Mouse (Mus musculus): Measurements from ENCODE around the gene Tnfaip1. TPM values are rescaled to one million over a fixed set of nuclear protein-coding genes. Genes with fewer than 3 reads are reported as not detected.

Tnfaip1 gene
- polyA plus RNA-seq, 1 experiment from 2014 or later: 82.2 TPM

- peaks cover 56% of the 10 kb centered on the region for H3K36me3 ChIP-seq
- H3K27ac ChIP-seq: no peak overlapping the region
- H3K4me3 ChIP-seq: no peak overlapping the region
- H3K9ac ChIP-seq: no peak overlapping the region
- H3K27me3 ChIP-seq: no peaks in the 10 kb centered on the region
- no peaks in the 10 kb centered on the region for H3K9me3 ChIP-seq
- no peak overlapping the region for H3K4me2 ChIP-seq (replicated peaks)
- peaks cover 13% of the 10 kb centered on the region for H3K4me1 ChIP-seq
- 61% methylated on average over 2 of the region's 2 CpGs for WGBS
- ATAC-seq (ENCODE audit: insufficient number of reproducible peaks, insufficient read depth, low FRiP score, low TSS enrichment): no peak
Measured at GRCm38 (mm10) chr11:78515549-78516325, 20.4 kb downstream of the Tnfaip1 start.

- Histone ChIP-seq H3K9ac (peak overlapping the region; percentile 96), H3K27me3 (no peaks in the 10 kb centered on the region), H3K4me2 (replicated peaks) (peak overlapping the region; percentile 85), H3K36me3 (peaks cover 37% of the 10 kb centered on the region), H3K4me3 (peak overlapping the region; percentile 88), H3K27ac (no peak overlapping the region), H3K9me3 (no peaks in the 10 kb centered on the region), H3K4me1 (peaks cover 13% of the 10 kb centered on the region)
- ATAC-seq (ENCODE audit: insufficient number of reproducible peaks, insufficient read depth, low FRiP score, low TSS enrichment): no peak
- 82% methylated on average over 3 of the region's 3 CpGs for WGBS
Measured at GRCm38 (mm10) chr11:78513106-78513790, 22.9 kb downstream of the Tnfaip1 start.

GRCm38 (mm10) chr11:78512025-78512957 is 23.8 kb downstream of the Tnfaip1 start, which contains the start of the genes Tmem199 and Poldip2:
Gene Tmem199 (minus strand): TSS chr11:78512172.
Gene Poldip2 (plus strand): TSS chr11:78512193.
- no peaks in the 10 kb centered on the region for H3K9me3 ChIP-seq
- no peaks in the 10 kb centered on the region for H3K27me3 ChIP-seq
- H3K4me1 ChIP-seq: peaks cover 13% of the 10 kb centered on the region
- peak within 1 kb of the TSS; percentile 96 for H3K9ac ChIP-seq
- H3K27ac ChIP-seq: peak within 1 kb of the TSS; percentile 85
- ATAC-seq (ENCODE audit: insufficient number of reproducible peaks, insufficient read depth, low FRiP score, low TSS enrichment): peak; percentile 94
- H3K4me3 ChIP-seq: peak within 1 kb of the TSS; percentile 88
- peaks cover 38% of the 10 kb centered on the region for H3K36me3 ChIP-seq
- 1% methylated on average over 66 of the region's 67 CpGs for whole genome bisulfite sequencing
- peak within 1 kb of the TSS; percentile 85 for H3K4me2 ChIP-seq (replicated peaks)

GRCm38 (mm10) chr11:78509148-78509547 is 27.0 kb downstream of the Tnfaip1 start:
- 77% methylated on average over 5 of the region's 5 CpGs for WGBS
- peaks cover 13% of the 10 kb centered on the region for H3K4me1 ChIP-seq
- no peak overlapping the region for H3K27ac ChIP-seq
- H3K4me3 ChIP-seq: no peak overlapping the region
- no peaks in the 10 kb centered on the region for H3K9me3 ChIP-seq
- no peaks in the 10 kb centered on the region for H3K27me3 ChIP-seq
- H3K36me3 ChIP-seq: peaks cover 24% of the 10 kb centered on the region
- H3K4me2 ChIP-seq (replicated peaks): no peak overlapping the region
- no peak overlapping the region for H3K9ac ChIP-seq
- ATAC-seq (ENCODE audit: insufficient number of reproducible peaks, insufficient read depth, low FRiP score, low TSS enrichment): no peak

- Histone ChIP-seq H3K27me3 (peaks cover 13% of the 10 kb centered on the region; the same call in 1 of the 2 replicates), H3K4me2 (replicated peaks) (no peak overlapping the region), H3K27ac (no peak overlapping the region), H3K4me3 (no peak overlapping the region), H3K36me3 (peaks cover 24% of the 10 kb centered on the region), H3K9ac (no peak overlapping the region), H3K4me1 (no peaks in the 10 kb centered on the region), H3K9me3 (no peaks in the 10 kb centered on the region)
- WGBS: 78% methylated on average over 3 of the region's 3 CpGs
- ATAC-seq (ENCODE audit: insufficient number of reproducible peaks, insufficient read depth, low FRiP score, low TSS enrichment): no peak
Measured at GRCm38 (mm10) chr11:78505430-78505829, 30.7 kb downstream of the Tnfaip1 start.

GRCm38 (mm10) chr11:78502909-78503650 is 33.1 kb downstream of the Tnfaip1 start, which contains the start of gene Sebox:
Gene Sebox (plus strand): TSS chr11:78503447.
- ATAC-seq (ENCODE audit: insufficient number of reproducible peaks, insufficient read depth, low FRiP score, low TSS enrichment): no peak
- 73% methylated on average over 7 of the region's 7 CpGs for WGBS
- Histone ChIP-seq H3K4me3 (no peak within 1 kb of the TSS), H3K27me3 (peaks cover 31% of the 10 kb centered on the region), H3K27ac (no peak within 1 kb of the TSS), H3K4me1 (peaks cover 3% of the 10 kb centered on the region; the same call in 1 of the 2 replicates), H3K9ac (no peak within 1 kb of the TSS), H3K4me2 (replicated peaks) (no peak within 1 kb of the TSS), H3K9me3 (no peaks in the 10 kb centered on the region), H3K36me3 (peaks cover 18% of the 10 kb centered on the region)

GRCm38 (mm10) chr11:78501529-78501928 is 34.6 kb downstream of the Tnfaip1 start:
- Histone ChIP-seq H3K4me3 (no peak overlapping the region), H3K4me1 (peaks cover 13% of the 10 kb centered on the region; the same call in 1 of the 2 replicates), H3K9me3 (no peaks in the 10 kb centered on the region), H3K36me3 (peaks cover 3% of the 10 kb centered on the region), H3K4me2 (replicated peaks) (no peak overlapping the region), H3K27me3 (peaks cover 36% of the 10 kb centered on the region), H3K27ac (no peak overlapping the region), H3K9ac (no peak overlapping the region)
- 81% methylated on average over 20 of the region's 20 CpGs for WGBS
- ATAC-seq (ENCODE audit: insufficient number of reproducible peaks, insufficient read depth, low FRiP score, low TSS enrichment): no peak

- Histone ChIP-seq H3K9me3 (no peaks in the 10 kb centered on the region), H3K36me3 (no peaks in the 10 kb centered on the region), H3K4me1 (peaks cover 13% of the 10 kb centered on the region; the same call in 1 of the 2 replicates), H3K9ac (no peak overlapping the region), H3K4me3 (no peak overlapping the region), H3K27ac (no peak overlapping the region), H3K4me2 (replicated peaks) (no peak overlapping the region), H3K27me3 (peaks cover 44% of the 10 kb centered on the region)
- no peak for ATAC-seq (ENCODE audit: insufficient number of reproducible peaks, insufficient read depth, low FRiP score, low TSS enrichment)
- WGBS: 77% methylated on average over 9 of the region's 9 CpGs
Measured at GRCm38 (mm10) chr11:78500623-78501202, 35.4 kb downstream of the Tnfaip1 start.

GRCm38 (mm10) chr11:78499543-78499942 is 36.6 kb downstream of the Tnfaip1 start:
- Histone ChIP-seq H3K36me3 (no peaks in the 10 kb centered on the region), H3K4me3 (no peak overlapping the region), H3K4me2 (replicated peaks) (no peak overlapping the region), H3K4me1 (peaks cover 13% of the 10 kb centered on the region; the same call in 1 of the 2 replicates), H3K27me3 (peaks cover 52% of the 10 kb centered on the region), H3K9me3 (no peaks in the 10 kb centered on the region), H3K27ac (no peak overlapping the region), H3K9ac (no peak overlapping the region)
- WGBS: 48% methylated on average over 16 of the region's 16 CpGs
- ATAC-seq (ENCODE audit: insufficient number of reproducible peaks, insufficient read depth, low FRiP score, low TSS enrichment): no peak

GRCm38 (mm10) chr11:78499004-78499403 is 37.1 kb downstream of the Tnfaip1 start, which contains the start of gene Vtn:
Gene Vtn (plus strand): TSS chr11:78499091.
- WGBS: 49% methylated on average over 7 of the region's 7 CpGs
- Histone ChIP-seq H3K4me2 (replicated peaks) (peak within 1 kb of the TSS; percentile 99), H3K36me3 (no peaks in the 10 kb centered on the region), H3K9ac (no peak within 1 kb of the TSS), H3K27me3 (peaks cover 55% of the 10 kb centered on the region), H3K27ac (peak within 1 kb of the TSS; percentile 46; the same call in 1 of the 2 replicates), H3K4me1 (peaks cover 13% of the 10 kb centered on the region; the same call in 1 of the 2 replicates), H3K9me3 (no peaks in the 10 kb centered on the region), H3K4me3 (peak within 1 kb of the TSS; percentile 63)
- ATAC-seq (ENCODE audit: insufficient number of reproducible peaks, insufficient read depth, low FRiP score, low TSS enrichment): no peak
